Mouse (Mus musculus): ENCODE data around the gene Srl.

- TF ChIP-seq POLR2A (IDR thresholded peaks at IDR 0.05; ENCODE audit: extremely low read depth, insufficient read depth, low read length) (no peak), CTCF (IDR thresholded peaks at IDR 0.05; ENCODE audit: extremely low read depth, insufficient read depth, low read length) (no peak)
These were observed 39.9 kb downstream of the Srl start for GRCm38 (mm10) chr16:4501703-4502102.
